Mouse (Mus musculus) embryonic stem cell, embryonic (primary cell): ENCODE data around the gene Rab37.

Source experiments
- CTCF ChIA-PET, 4 experiments: fragments of 300-600 bp in 2 of 4; fragments of 350-600 bp in 2 of 4; sonication (Branson Sonifier 250); formaldehyde crosslinking; loops; one replicate each; lab custom pipeline; 2022; ENCODE audit warnings: inconsistent platforms in 2 of 4; lab: Charles Lee
- POLR2A ChIA-PET, 4 experiments: fragments of 300-600 bp in 2 of 4; fragments of 350-600 bp in 2 of 4; sonication (Branson Sonifier 250); formaldehyde crosslinking; loops; one replicate each; lab custom pipeline; 2022; ENCODE audit warnings: antibody characterized with exemption in 4 of 4, inconsistent platforms in 1 of 4; lab: Charles Lee

Rab37 gene

DNA sequence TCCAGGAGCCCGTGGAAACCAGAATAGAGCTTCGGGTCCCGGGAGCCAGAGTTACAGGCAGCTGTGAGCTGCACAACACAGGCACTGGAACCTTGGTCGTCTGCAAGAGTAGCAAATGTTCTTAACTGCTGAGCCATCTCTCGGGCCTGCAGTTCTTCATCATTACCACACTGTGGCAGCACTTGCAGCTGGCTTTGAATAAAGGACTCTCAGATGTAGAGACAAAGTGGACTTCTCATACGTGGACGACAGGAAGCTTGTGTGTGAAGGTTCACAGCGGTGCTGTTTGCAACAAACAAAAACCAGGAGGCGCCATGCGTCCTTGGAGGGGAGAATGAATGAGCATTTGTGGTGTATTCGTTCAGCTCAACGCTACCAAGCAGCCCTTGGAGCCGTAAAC lies 10.3 kb upstream of the Rab37 start:
- ChIA-PET CTCF (interaction anchor here (0.6 to 7.0 kb wide), 67 partner anchors 8 to 891 kb away, joined by 3 to 174 read pairs (median 4); partner anchors contain the start of genes Slc9a3r1 (in 3 of the 4), Rab37 (in 2 of the 4), Cdr2l (in 1 of the 4) and Nat9 (in 1 of the 4)), POLR2A (interaction anchor here in 3 of 4 experiments (0.7 to 1.6 kb wide), 11 partner anchors 8 to 196 kb away, joined by 3 to 9 read pairs (median 3); partner anchors contain the start of genes Fdxr (in 1 of the 3) and Rab37 (in 1 of the 3))

DNA sequence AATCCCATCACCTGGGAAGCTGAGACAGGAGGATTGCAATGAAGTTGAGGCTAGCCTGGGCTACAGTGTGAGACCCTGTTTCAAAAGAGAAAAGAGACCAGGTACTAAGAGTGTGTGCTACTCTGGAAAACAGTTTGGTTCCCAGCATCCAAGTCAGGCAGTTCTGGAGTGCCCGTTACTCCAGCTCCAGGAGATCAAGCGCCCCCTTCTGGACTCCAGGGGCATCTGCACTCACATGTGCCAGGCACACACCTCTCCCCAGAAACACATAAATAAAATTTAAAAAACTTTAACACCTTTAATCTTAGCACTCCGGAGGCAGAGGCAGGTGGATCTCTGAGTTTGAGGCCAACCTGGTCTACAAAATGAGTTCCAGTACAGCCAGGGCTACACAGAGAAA lies 9.9 kb upstream of the Rab37 start:
- ChIA-PET POLR2A (interaction anchor here in 3 of 4 experiments (0.7 to 1.6 kb wide), 10 partner anchors 8 to 195 kb away, joined by 3 to 9 read pairs (median 3); partner anchors contain the start of genes Fdxr (in 1 of the 3) and Rab37 (in 1 of the 3)), CTCF (interaction anchor here (0.6 to 7.0 kb wide), 66 partner anchors 8 to 891 kb away, joined by 3 to 174 read pairs (median 4); partner anchors contain the start of genes Slc9a3r1 (in 3 of the 4), Rab37 (in 2 of the 4), Cdr2l (in 1 of the 4) and Nat9 (in 1 of the 4))

- POLR2A ChIA-PET = interaction anchor here in 1 of 4 experiments (0.5 kb wide), 1 partner anchor 21 kb away, joined by 6 read pairs; no protein-coding TSS in a partner anchor
- CTCF ChIA-PET = interaction anchor here (0.5 to 7.0 kb wide), 11 partner anchors 9 to 82 kb away, joined by 3 to 174 read pairs (median 11); partner anchors contain the start of genes Rab37 (in 2 of the 4) and Slc9a3r1 (in 1 of the 4)
Observed at GRCm38 (mm10) chr11:115082196-115082595, 9.0 kb upstream of the Rab37 start.

GRCm38 (mm10) chr11:115083376-115084139 lies 7.7 kb upstream of the Rab37 start:
- POLR2A ChIA-PET = interaction anchor here (0.6 to 2.6 kb wide), 9 partner anchors 13 to 80 kb away, joined by 3 to 18 read pairs (median 4); partner anchors contain the start of gene Slc9a3r1 (in 1 of the 4)
- CTCF ChIA-PET = interaction anchor here (0.5 to 7.0 kb wide), 45 partner anchors 8 to 1559 kb away, joined by 3 to 174 read pairs (median 4); partner anchors contain the start of genes Rab37 (in 3 of the 4), Fdxr (in 1 of the 4), Grin2c (in 1 of the 4) and Slc9a3r1 (in 1 of the 4)

DNA sequence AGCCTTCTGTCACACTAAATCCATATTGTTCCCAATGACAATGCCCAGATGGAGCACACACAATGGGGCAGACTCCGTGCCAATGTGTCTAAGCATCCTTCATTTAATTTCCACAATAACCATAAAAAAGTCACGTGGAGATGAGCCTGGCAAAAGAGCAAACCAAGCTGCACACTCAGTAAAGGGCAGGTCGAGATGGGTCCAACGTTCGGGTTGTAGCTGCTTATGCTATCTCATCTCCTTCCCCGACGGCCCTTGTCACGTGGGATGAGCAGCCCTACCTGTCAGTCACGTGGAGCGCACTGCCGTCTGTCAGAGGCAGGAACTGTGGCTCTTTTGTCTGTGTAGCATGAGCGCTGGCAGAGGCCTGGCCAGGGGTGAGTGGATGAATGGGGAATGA lies 6.6 kb upstream of the Rab37 start:
- POLR2A ChIA-PET = interaction anchor here in 3 of 4 experiments (0.6 to 2.6 kb wide), 11 partner anchors 12 to 262 kb away, joined by 3 to 18 read pairs (median 4); no protein-coding TSS in a partner anchor
- CTCF ChIA-PET = interaction anchor here in 3 of 4 experiments (0.5 to 7.0 kb wide), 7 partner anchors 13 to 101 kb away, joined by 3 to 174 read pairs (median 15); no protein-coding TSS in a partner anchor

- POLR2A ChIA-PET = interaction anchor here in 3 of 4 experiments (0.6 to 2.6 kb wide), 10 partner anchors 11 to 261 kb away, joined by 3 to 18 read pairs (median 5); no protein-coding TSS in a partner anchor
- CTCF ChIA-PET = interaction anchor here in 3 of 4 experiments (0.6 to 7.0 kb wide), 4 partner anchors 68 to 101 kb away, joined by 15 to 174 read pairs (median 44); no protein-coding TSS in a partner anchor
Observed at GRCm38 (mm10) chr11:115085064-115085463, 6.2 kb upstream of the Rab37 start.

GRCm38 (mm10) chr11:115086213-115086612 lies 5.0 kb upstream of the Rab37 start:
- ChIA-PET CTCF (interaction anchor here in 1 of 4 experiments (7.0 kb wide), 1 partner anchor 68 kb away, joined by 174 read pairs; no protein-coding TSS in a partner anchor), POLR2A (interaction anchor here in 2 of 4 experiments (0.7 to 1.1 kb wide), 2 partner anchors 66 to 68 kb away, joined by 3 read pairs; no protein-coding TSS in a partner anchor)

- CTCF ChIA-PET = interaction anchor here (0.6 to 6.2 kb wide), 25 partner anchors 9 to 727 kb away, joined by 3 to 77 read pairs (median 4); partner anchors contain the start of genes Fdxr (in 1 of the 4) and Slc9a3r1 (in 1 of the 4)
Observed at GRCm38 (mm10) chr11:115089853-115090252, 1.4 kb upstream of the Rab37 start.

GRCm38 (mm10) chr11:115092140-115092539 lies 909 bp downstream of the Rab37 start:
- POLR2A ChIA-PET = interaction anchor here (0.6 to 8.5 kb wide), 20 partner anchors 10 to 912 kb away, joined by 3 to 92 read pairs (median 4); partner anchors contain the start of gene Slc9a3r1 (in 1 of the 4)
- CTCF ChIA-PET = interaction anchor here (0.6 to 6.2 kb wide), 28 partner anchors 7 to 722 kb away, joined by 3 to 77 read pairs (median 4); partner anchors contain the start of genes Rpl38 (in 1 of the 4) and Slc9a3r1 (in 1 of the 4)

More at GRCm38 (mm10) chr11:115089853-115090252, 1.4 kb upstream of the Rab37 start:
- POLR2A ChIA-PET = interaction anchor here in 3 of 4 experiments (0.5 to 8.5 kb wide), 7 partner anchors 9 to 471 kb away, joined by 3 to 92 read pairs (median 4); no protein-coding TSS in a partner anchor

- ChIA-PET CTCF (interaction anchor here (0.5 to 1.9 kb wide), 4 partner anchors 8 to 102 kb away, joined by 3 to 9 read pairs (median 4); no protein-coding TSS in a partner anchor), POLR2A (interaction anchor here in 3 of 4 experiments (0.6 to 3.4 kb wide), 9 partner anchors 8 to 215 kb away, joined by 3 to 10 read pairs (median 4); no protein-coding TSS in a partner anchor)
Observed at GRCm38 (mm10) chr11:115098203-115098932, 7.1 kb downstream of the Rab37 start.

- POLR2A ChIA-PET = interaction anchor here (0.5 to 1.7 kb wide), 8 partner anchors 9 to 714 kb away, joined by 3 to 10 read pairs (median 4); partner anchors contain the start of genes Caskin2 (in 1 of the 4) and Slc9a3r1 (in 1 of the 4)
- CTCF ChIA-PET = interaction anchor here in 3 of 4 experiments (1.2 to 1.9 kb wide), 4 partner anchors 8 to 54 kb away, joined by 3 to 9 read pairs (median 4); no protein-coding TSS in a partner anchor
Observed at GRCm38 (mm10) chr11:115099241-115099840, 8.1 kb downstream of the Rab37 start.

GRCm38 (mm10) chr11:115100032-115100621 lies 8.9 kb downstream of the Rab37 start:
- POLR2A ChIA-PET = interaction anchor here (0.5 to 3.5 kb wide), 11 partner anchors 9 to 1988 kb away, joined by 3 to 18 read pairs (median 4); partner anchors contain the start of genes Slc9a3r1 (in 2 of the 4), Caskin2 (in 1 of the 4) and Rab37 (in 1 of the 4)

DNA sequence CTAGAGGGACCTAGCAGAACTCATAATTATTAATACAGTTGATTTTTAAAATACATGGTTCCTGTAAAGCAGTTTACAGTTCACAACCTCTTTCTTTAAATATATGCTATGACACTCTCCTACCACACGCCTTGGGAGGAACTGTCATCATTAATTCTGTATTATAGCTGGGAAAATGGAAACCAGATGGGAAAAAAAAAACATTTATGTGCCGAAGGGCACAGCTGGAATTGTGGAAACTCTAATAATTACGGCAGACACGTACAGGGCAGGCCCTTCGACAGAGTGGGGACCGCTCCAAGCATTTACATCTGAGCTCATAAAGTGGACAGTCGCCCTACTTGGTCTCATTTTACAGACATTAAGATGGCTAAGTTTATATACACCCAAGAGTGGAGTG lies 9.5 kb downstream of the Rab37 start:
- POLR2A ChIA-PET = interaction anchor here in 3 of 4 experiments (0.6 to 4.9 kb wide), 11 partner anchors 8 to 1989 kb away, joined by 3 to 92 read pairs (median 4); partner anchors contain the start of genes Rab37 (in 2 of the 3) and Slc9a3r1 (in 1 of the 3)
- CTCF ChIA-PET = interaction anchor here in 2 of 4 experiments (0.6 to 1.5 kb wide), 8 partner anchors 9 to 193 kb away, joined by 3 to 5 read pairs (median 4); partner anchors contain the start of gene Rab37 (in 1 of the 2)

More at GRCm38 (mm10) chr11:115100032-115100621, 8.9 kb downstream of the Rab37 start:
- CTCF ChIA-PET = interaction anchor here in 3 of 4 experiments (0.9 to 1.9 kb wide), 6 partner anchors 8 to 54 kb away, joined by 3 to 9 read pairs (median 4); partner anchors contain the start of gene Rab37 (in 1 of the 3)

DNA sequence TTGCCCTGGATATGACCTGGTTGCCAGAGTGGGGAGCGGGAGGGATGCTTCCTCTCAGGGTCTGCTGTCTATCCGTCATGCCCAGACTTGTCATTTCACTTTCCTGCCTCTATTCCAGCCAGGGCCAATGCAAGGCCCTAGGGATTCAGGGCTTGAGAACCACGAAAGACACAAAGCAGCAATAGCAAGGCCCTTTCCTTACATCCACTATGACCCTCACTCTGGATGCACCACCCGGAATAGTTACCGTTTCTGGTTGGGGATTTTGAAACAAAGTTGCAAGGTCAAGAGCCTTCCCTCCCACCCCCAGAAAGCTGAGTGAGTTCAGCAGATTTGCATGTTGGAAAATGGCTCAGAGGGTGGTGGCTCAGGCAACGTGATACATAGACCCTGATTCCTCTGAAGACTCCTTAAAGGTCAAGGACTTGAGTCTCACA lies 10.4 kb downstream of the Rab37 start:
- ChIA-PET CTCF (interaction anchor here in 3 of 4 experiments (0.6 to 1.5 kb wide), 10 partner anchors 9 to 192 kb away, joined by 3 to 5 read pairs (median 3); no protein-coding TSS in a partner anchor), POLR2A (interaction anchor here (0.9 to 4.9 kb wide), 18 partner anchors 9 to 374 kb away, joined by 3 to 92 read pairs (median 4); partner anchors contain the start of genes Rab37 (in 2 of the 4), Dnaic2 (in 1 of the 4), Fdxr (in 1 of the 4) and Slc9a3r1 (in 1 of the 4))

DNA sequence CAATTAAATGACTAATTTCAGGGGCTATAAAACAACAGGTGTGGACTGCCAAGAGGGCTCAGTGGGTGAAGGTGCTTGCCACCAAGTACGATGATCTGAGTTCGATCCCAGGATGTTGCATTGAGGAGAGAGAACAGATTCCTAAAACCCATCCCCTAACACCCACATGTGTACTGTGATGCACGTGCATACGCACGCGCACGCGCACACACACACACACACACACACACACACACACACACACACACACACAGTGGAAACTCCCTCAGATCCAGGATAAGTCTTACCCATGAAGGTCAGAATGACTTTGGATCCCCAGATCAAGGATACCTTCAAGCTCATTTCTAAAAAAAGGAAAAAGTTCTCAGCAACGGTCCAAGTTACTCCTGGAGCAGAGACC lies 10.9 kb downstream of the Rab37 start:
- CTCF ChIA-PET = interaction anchor here in 2 of 4 experiments (0.6 to 1.5 kb wide), 6 partner anchors 9 to 59 kb away, joined by 3 to 5 read pairs (median 4); no protein-coding TSS in a partner anchor
- POLR2A ChIA-PET = interaction anchor here (0.9 to 4.9 kb wide), 20 partner anchors 10 to 375 kb away, joined by 3 to 92 read pairs (median 4); partner anchors contain the start of genes Rab37 (in 2 of the 4), Dnaic2 (in 1 of the 4), Fdxr (in 1 of the 4) and Slc9a3r1 (in 1 of the 4)
